Mouse (Mus musculus) hematopoietic stem cell, adult 5-6 weeks (primary cell): ENCODE measurements at regions not wholly inside any gene's neighbourhood (a gene's known extent, or its start where the extent isn't known, plus 50 kb on each side); places are given as distances from the start of the nearest gene placed in this dataset.
A peak's percentile ranks its signal among the peaks of the same experiment; 100 is the strongest.

ENCODE experiments used
- ATAC-seq, 2 experiments: fragments of 125-278 bp in 1 of 2; replicated peaks in 1 of 2; 2 replicates each; pipeline ENCODE4 v1.8.0; 2016 to 2017; ENCODE audit warnings: inconsistent platforms in 2 of 2, mild to moderate bottlenecking in 2 of 2, moderate number of reproducible peaks in 2 of 2, low read depth in 1 of 2, moderate TSS enrichment in 1 of 2; ENCODE audit not compliant: low FRiP score in 2 of 2, poor library complexity in 2 of 2, severe bottlenecking in 2 of 2, insufficient read depth in 1 of 2, low TSS enrichment in 1 of 2

GRCm38 (mm10) chr2:50518371-50519128 is 221.9 kb upstream of the Mmadhc start:
- peak; percentile 82 to 93 for ATAC-seq

GRCm38 (mm10) chr2:50513276-50513675 is 216.7 kb upstream of the Mmadhc start:
- no peak for ATAC-seq

DNA sequence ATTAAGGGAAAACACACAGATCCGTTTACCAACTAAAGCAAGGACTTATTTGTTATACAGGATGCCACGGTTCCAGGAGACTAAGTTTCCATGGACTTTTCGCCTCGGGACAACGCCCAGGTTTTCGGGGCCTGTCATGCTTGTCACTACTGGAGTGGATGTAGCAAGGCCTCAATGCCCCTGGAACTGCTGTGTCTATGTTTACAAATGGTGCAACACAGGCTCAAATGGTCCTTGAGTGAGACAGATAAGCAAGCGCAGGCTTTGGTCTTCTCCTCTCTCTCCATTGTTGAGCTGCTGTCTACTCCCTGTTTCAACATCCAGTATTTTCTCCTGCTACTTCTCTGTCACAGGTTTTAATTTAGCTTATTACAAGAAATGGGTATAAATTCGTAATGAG is 202.1 kb upstream of the Mmadhc start:
- no peak for ATAC-seq

DNA sequence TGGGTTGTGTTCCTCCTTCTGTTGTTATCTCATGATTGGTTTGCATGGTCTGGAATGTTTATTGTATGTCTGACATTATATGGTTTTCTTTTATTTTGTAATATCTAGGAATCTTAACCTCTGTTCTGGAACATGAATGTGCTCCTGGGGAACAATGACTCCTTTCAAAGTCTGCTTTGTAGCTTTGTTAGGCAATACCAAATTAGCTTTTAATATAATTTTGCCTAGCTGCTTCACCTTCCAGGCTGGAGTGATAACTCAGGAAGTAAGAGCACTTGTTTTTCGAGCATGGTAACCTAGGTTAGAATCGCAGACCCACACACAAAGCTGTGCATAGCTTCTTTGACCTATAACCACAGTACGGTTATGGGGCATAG is 199.4 kb upstream of the Mmadhc start:
- ATAC-seq = no peak

DNA sequence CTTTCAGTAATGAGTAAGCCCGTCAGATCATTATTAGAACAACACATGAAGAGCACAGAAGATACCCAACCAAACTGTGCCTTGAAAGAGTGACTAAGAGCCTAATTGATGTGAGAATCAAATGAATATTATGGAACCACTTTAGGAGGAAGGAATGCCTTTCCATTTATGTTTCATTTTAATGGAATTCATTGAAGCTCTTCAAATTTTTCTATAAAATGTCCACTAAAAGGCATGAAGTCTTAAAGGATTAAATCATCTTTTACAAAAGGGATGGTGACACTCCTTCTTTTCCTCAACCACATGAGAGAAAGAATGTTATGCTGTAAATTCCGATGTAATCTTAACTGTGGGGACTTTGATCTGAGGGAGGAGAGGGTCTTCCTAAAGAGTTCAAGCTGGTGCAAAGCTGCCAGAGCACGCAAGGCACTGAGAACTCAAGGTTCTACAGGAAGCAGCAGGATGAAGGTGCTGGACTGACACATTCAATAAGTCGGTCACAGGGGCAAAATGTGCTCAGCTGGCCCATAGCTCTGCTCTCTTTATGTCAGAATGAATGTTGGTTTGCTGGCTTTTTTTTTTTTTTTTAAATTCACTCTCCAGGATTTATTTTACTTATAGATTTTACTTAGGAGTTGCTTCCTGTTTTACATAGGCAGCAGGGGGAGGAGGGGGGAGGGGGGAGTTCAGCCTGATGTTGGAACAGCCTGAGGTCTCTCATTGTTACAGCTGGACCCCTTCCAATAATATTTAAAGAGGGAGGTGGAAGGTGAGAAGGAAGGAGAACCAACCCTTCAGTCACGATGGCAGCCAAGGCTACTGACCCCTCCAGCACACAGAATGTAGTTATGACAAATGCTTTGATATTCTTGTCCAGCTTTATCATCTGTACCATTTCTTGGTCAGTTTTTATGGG is 198.8 kb upstream of the Mmadhc start:
- ATAC-seq = no peak

- no peak for ATAC-seq
These were observed 197.2 kb upstream of the Mmadhc start for GRCm38 (mm10) chr2:50493597-50494335.

- ATAC-seq = no peak
These were observed 167.2 kb upstream of the Mmadhc start for GRCm38 (mm10) chr2:50463799-50464198.

GRCm38 (mm10) chr2:50462378-50462777 is 165.8 kb upstream of the Mmadhc start:
- ATAC-seq = no peak

DNA sequence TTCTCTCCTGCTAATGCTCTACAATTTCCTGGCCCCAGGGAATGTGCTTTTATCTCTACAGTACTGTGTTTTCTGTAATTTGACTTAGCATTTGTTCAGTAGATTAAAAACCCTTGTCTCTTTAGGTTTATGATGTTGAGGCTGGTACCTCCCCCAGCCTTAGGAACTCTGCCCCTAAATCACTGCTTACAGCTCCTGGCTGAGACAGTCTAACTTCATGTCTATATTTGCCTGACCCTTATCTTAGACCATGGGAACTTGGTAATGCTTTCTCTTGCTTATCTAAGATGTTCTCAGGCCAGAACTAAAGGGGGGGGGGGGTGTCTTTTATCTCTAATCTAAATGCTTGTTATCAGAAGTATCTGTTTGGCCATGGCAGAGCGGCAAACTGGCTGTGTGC is 160.1 kb upstream of the Mmadhc start:
- no peak for ATAC-seq

GRCm38 (mm10) chr2:50448117-50448516 is 151.5 kb upstream of the Mmadhc start:
- ATAC-seq = no peak

- no peak for ATAC-seq
These were observed 149.4 kb upstream of the Mmadhc start for GRCm38 (mm10) chr2:50445963-50446485.

GRCm38 (mm10) chr2:50440333-50440732 is 143.7 kb upstream of the Mmadhc start:
- ATAC-seq = no peak

DNA sequence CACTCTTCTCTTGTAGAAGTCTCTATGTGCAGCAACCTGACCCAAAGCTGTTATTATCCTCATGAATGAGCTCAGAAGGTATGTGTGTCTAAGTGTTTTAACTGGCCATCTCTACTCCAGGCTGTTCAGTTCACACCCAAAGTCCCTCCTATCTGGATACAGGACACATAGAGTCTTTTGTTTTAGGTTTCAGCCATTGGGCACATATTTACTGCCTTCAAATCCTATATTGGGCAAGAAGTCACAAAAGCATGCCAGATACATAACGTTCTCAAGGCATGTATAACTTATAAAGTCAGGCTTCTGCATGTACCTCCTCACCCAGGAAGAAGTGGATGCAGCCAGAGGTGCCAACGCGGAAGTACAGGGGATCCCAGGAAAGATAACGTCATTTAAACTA is 136.6 kb upstream of the Mmadhc start:
- no peak for ATAC-seq

DNA sequence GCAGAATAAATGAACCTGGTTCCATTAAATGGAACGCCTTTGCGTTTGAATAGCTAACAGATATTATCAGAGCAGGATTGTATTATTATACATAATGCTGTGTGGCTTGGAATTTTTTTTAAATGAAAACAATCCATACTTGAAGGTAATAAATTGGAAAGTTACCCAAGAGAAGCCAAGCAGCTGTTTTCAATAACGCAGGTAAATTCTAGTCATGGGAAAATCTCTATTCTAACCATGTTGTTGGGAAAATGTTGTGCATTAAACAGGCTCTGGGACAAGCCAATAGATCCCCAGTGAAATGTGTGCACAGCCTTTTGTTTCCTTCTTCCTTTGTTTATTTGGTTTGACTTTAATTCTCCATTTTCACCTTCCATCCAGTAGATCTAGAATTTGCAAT is 128.6 kb upstream of the Mmadhc start:
- no peak for ATAC-seq

DNA sequence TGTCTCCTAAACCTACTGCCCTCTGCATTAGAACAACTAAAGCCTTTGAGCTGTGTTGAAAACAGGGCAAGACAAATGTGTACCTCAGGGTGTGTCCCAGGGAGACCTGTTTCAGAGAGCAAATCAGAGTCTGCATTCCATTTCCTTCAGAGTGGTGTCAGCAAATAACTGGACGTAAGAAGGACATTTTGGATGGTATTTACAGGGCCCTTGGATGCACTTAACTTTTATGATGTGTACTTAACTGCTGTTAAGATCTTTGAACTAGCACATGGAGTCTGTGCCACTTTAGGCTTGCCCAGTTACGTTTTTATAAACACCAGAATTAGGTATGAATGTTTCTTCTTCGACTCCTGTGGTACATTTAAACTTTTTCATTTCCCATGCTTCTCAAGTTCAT is 123.0 kb upstream of the Mmadhc start:
- ATAC-seq = no peak

DNA sequence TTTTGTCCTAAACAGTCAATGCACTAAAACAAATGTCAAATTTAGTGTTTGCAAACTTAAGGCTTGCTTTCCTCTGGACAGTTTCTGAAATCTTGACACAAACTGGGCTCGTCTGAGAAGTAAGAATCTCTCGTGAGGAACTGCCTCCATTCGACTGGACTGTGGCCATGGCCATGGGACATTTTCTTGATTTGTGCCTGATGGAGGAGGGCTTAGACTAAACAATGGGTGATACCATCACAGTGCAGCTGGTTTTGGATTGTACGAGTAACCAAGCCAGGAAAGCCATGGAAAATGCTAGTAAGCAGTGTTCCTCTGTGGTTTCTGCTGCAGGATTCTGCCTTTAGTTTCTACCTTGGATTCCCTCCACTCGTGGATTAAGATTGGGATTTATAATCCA is 121.0 kb upstream of the Mmadhc start:
- ATAC-seq = no peak

- ATAC-seq = no peak
These were observed 120.5 kb upstream of the Mmadhc start for GRCm38 (mm10) chr2:50417135-50417534.

DNA sequence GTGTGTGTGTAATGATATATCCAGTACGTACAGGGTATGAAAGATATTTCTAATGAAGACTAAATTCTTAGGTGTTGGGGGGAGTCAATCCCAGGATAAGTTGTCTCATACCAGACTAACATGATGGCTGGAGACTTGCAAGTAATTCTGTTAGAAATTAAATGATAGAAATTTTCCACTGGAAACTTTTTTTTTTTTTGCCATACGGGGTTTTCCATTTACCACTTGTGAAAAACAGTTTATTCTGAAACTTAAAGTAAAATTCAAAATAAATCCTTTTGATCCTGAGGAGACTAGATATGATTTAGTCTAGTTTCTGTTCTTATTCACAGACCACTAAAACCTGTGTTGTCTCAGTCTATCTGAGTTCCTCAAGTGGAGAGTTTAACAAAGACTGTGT is 119.5 kb upstream of the Mmadhc start:
- no peak for ATAC-seq
